Comparison of ENCODE assay signal across 17 mouse cellular contexts in genomic region chr9:72567116-72567515, GRCm38 (mm10).
"Had no signal": no experiment of that assay in that cellular context is flagged by ENCODE, and none has a peak within 500 bp of the region (broad histone marks: within the 10 kb centered on the region; RNA-seq: fewer than 3 reads in every experiment).

No protein-coding gene starts in this region.

- ATAC-seq: midbrain, embryonic 13.5 days; midbrain, embryonic 16.5 days had no signal

- H3K9me3 ChIP-seq: megakaryocyte, embryonic 14.5 days; midbrain, embryonic 13.5 days; neural tube, embryonic 12.5 days; stomach, embryonic 15.5 days had no signal

- H3K9ac ChIP-seq: lung, embryonic 14.5 days; midbrain, embryonic 13.5 days; neural tube, embryonic 12.5 days; stomach, embryonic 15.5 days had no signal

- H3K27ac ChIP-seq: macrophage; midbrain, embryonic 13.5 days; neural tube, embryonic 12.5 days; stomach, embryonic 15.5 days; stomach, postnatal 0 days had no signal

- H3K4me3 ChIP-seq: megakaryocyte, embryonic 14.5 days; midbrain, embryonic 13.5 days; myocyte; neural tube, embryonic 12.5 days; stomach, embryonic 15.5 days had no signal

- DNase-seq: lung, adult 18-20 months; lung, embryonic 14.5 days; lung, postnatal 14 days; lung, postnatal 36 days; right cerebral cortex, postnatal 14 days; thymus, adult 2 months; thymus, postnatal 25 days; thymus, postnatal 4 days had no signal

- H3K36me3 ChIP-seq: midbrain, embryonic 13.5 days; neural tube, embryonic 12.5 days; stomach, embryonic 15.5 days had no signal

- H3K4me1 ChIP-seq: midbrain, embryonic 13.5 days; neural tube, embryonic 12.5 days; stomach, embryonic 15.5 days had no signal

- H3K4me2 ChIP-seq: lung, embryonic 14.5 days; midbrain, embryonic 11.5 days; midbrain, embryonic 13.5 days; neural tube, embryonic 12.5 days; stomach, embryonic 15.5 days had no signal

- H3K27me3 ChIP-seq: megakaryocyte, embryonic 14.5 days; midbrain, embryonic 13.5 days; neural tube, embryonic 12.5 days; stomach, embryonic 15.5 days had no signal
